Mouse (Mus musculus): ENCODE data around the gene Olfr1535. TPM values are rescaled to one million over a fixed set of nuclear protein-coding genes. Genes with fewer than 3 reads are reported as not detected.
A peak's percentile ranks its signal among the peaks of the same experiment; 100 is the strongest.

Gene Olfr1535
- total RNA-seq (2021), result not detected

GRCm38 (mm10) chr13:21559793-21560192 is at the start of gene Olfr1535:
TSS of gene Olfr1535 (minus strand) at chr13:21559893.
- intact Hi-C loops (cut with DNase I), result no loop called here
- DNase-seq, result no peak

- intact Hi-C loops (cut with DNase I), result no loop called here
- DNase-seq, result no peak
Observed at GRCm38 (mm10) chr13:21591618-21592017, 31.9 kb upstream of the Olfr1535 start.

- intact Hi-C loops (cut with DNase I), result no loop called here
- DNase-seq, result no peak
Observed at GRCm38 (mm10) chr13:21581659-21582058, 22.0 kb upstream of the Olfr1535 start, which contains the start of gene Olfr1364. TSS of gene Olfr1364 (minus strand) at chr13:21581759.

GRCm38 (mm10) chr13:21550416-21551110 is 9.1 kb downstream of the Olfr1535 start:
- DNase-seq, result no peak
- intact Hi-C loops (cut with DNase I), result no loop called here

- intact Hi-C loops (cut with DNase I), result no loop called here
Observed at GRCm38 (mm10) chr13:21549487-21549886, 10.2 kb downstream of the Olfr1535 start.

GRCm38 (mm10) chr13:21542708-21543107 is 17.0 kb downstream of the Olfr1535 start, which contains the start of gene Olfr1366:
TSS of gene Olfr1366 (minus strand) at chr13:21542808.
- DNase-seq, result no peak

More at GRCm38 (mm10) chr13:21549487-21549886, 10.2 kb downstream of the Olfr1535 start:
- DNase-seq, result no peak

GRCm38 (mm10) chr13:21530781-21531201 is 28.9 kb downstream of the Olfr1535 start, which contains the start of gene Zkscan8:
TSS of gene Zkscan8 (minus strand) at chr13:21531120.
- intact Hi-C loops (cut with DNase I), result no loop called here
- DNase-seq, result peak; percentile 86

More at GRCm38 (mm10) chr13:21542708-21543107, 17.0 kb downstream of the Olfr1535 start, which contains the start of gene Olfr1366:
- intact Hi-C loops (cut with DNase I), result no loop called here

- intact Hi-C loops (cut with DNase I), result no loop called here
- DNase-seq, result no peak
Observed at GRCm38 (mm10) chr13:21530136-21530535, 29.6 kb downstream of the Olfr1535 start.

GRCm38 (mm10) chr13:21506221-21506649 is 53.5 kb downstream of the Olfr1535 start:
- peak; percentile 83 for DNase-seq
- intact Hi-C loops (cut with DNase I), result no loop called here

Other genes starting within 250 kb of the Olfr1535 start
- gene Gpx6, start 247.8 kb downstream of the Olfr1535 start, total RNA-seq (2021), result not detected
- gene Olfr1367, start 213.0 kb downstream of the Olfr1535 start, total RNA-seq (2021), result not detected
- gene Zscan12, start 197.1 kb downstream of the Olfr1535 start, total RNA-seq (2021), result 10 to 100 TPM; 11.0 to 11.3 TPM
- gene Zkscan3, start 157.1 kb downstream of the Olfr1535 start, total RNA-seq (2021), result 10 to 100 TPM; 49.4 to 56.1 TPM
- gene Pgbd1, start 118.8 kb downstream of the Olfr1535 start, total RNA-seq (2021), result 1 to 10 TPM; 1.3 to 2.2 TPM
- 10 to 100 TPM; 27.0 to 28.7 TPM for gene Zscan26, start 106.2 kb downstream of the Olfr1535 start, total RNA-seq (2021)
- 1 to 10 TPM in 1 of 2 experiments, under 1 TPM in 1; 0.97 to 1.5 TPM for gene Nkapl, start 91.4 kb downstream of the Olfr1535 start, total RNA-seq (2021)
- 1 to 10 TPM; 7.8 to 8.8 TPM for gene Zkscan4, start 81.0 kb downstream of the Olfr1535 start, total RNA-seq (2021)
- not detected for gene Gm10065, start 80.5 kb downstream of the Olfr1535 start, total RNA-seq (2021)
- gene AK157302, start 64.7 kb downstream of the Olfr1535 start, total RNA-seq (2021), result 10 to 100 TPM; 11.3 to 14.5 TPM
- 10 to 100 TPM; 36.2 to 49.5 TPM for gene Gm11273, start 58.5 kb downstream of the Olfr1535 start, total RNA-seq (2021)
- 10 to 100 TPM; 13.7 to 13.9 TPM for gene Zkscan8, start 28.8 kb downstream of the Olfr1535 start, total RNA-seq (2021)
- gene Olfr1366, start 17.1 kb downstream of the Olfr1535 start, total RNA-seq (2021), result not detected
- not detected for gene Olfr1364, start 21.9 kb upstream of the Olfr1535 start, total RNA-seq (2021)
- not detected for gene Olfr1362, start 54.1 kb upstream of the Olfr1535 start, total RNA-seq (2021)
- not detected for gene Olfr11, start 82.6 kb upstream of the Olfr1535 start, total RNA-seq (2021)
- not detected for gene Olfr1361, start 103.5 kb upstream of the Olfr1535 start, total RNA-seq (2021)
- gene Olfr1360, start 117.5 kb upstream of the Olfr1535 start, total RNA-seq (2021), result not detected
- gene Olfr1359, start 138.2 kb upstream of the Olfr1535 start, total RNA-seq (2021), result not detected
- gene Hist1h2bl, start 156.2 kb upstream of the Olfr1535 start, total RNA-seq (2021), result 100 to 1,000 TPM; 112 to 115 TPM
- gene Hist1h2ai, start 156.5 kb upstream of the Olfr1535 start, total RNA-seq (2021), result 100 to 1,000 TPM; 129 to 178 TPM
- 100 to 1,000 TPM; 159 to 180 TPM for gene Hist1h3h, start 157.8 kb upstream of the Olfr1535 start, total RNA-seq (2021)
- gene Hist1h2bm, start 162.2 kb upstream of the Olfr1535 start, total RNA-seq (2021), result 10 to 100 TPM; 34.8 to 37.4 TPM
- 10 to 100 TPM; 35.9 to 46.7 TPM for gene Hist1h4j, start 175.2 kb upstream of the Olfr1535 start, total RNA-seq (2021)
- gene Hist1h4k, start 190.6 kb upstream of the Olfr1535 start, total RNA-seq (2021), result 100 to 1,000 TPM; 525 to 563 TPM
- gene Hist1h2ak, start 193.9 kb upstream of the Olfr1535 start, total RNA-seq (2021), result 10 to 100 TPM; 59.3 to 67.5 TPM
- 10 to 100 TPM; 57.6 to 68.8 TPM for gene Hist1h2bn, start 194.2 kb upstream of the Olfr1535 start, total RNA-seq (2021)
- gene Hist1h1b, start 220.7 kb upstream of the Olfr1535 start, total RNA-seq (2021), result 10 to 100 TPM; 55.3 to 56.6 TPM
- 100 to 1,000 TPM; 145 to 150 TPM for gene Hist1h3i, start 223.5 kb upstream of the Olfr1535 start, total RNA-seq (2021)
- 10 to 100 TPM; 13.0 to 15.8 TPM for gene Hist1h2an, start 227.3 kb upstream of the Olfr1535 start, total RNA-seq (2021)
- 10 to 100 TPM; 41.6 to 49.7 TPM for gene Hist1h2bp, start 227.6 kb upstream of the Olfr1535 start, total RNA-seq (2021)

All from left cerebral cortex, postnatal 4 days (tissue).